Mouse (Mus musculus) heart, embryonic 10.5 days (tissue): ENCODE data around the gene Upf1. TPM values are rescaled to one million over a fixed set of nuclear protein-coding genes. Genes with fewer than 3 reads are reported as not detected.

Source experiments
- DNase-seq: peaks from one replicate; pipeline ENCODE4 v3.0.0-alpha.2; 2017; ENCODE audit warnings: low spot score
- H3K27ac ChIP-seq: fragments of 300-500 bp; sonication (generic); 2 replicates; pipeline ENCODE4 v1.5.1; 2016; ENCODE audit warnings: mild to moderate bottlenecking
- H3K27me3 ChIP-seq: fragments of 300-500 bp; sonication (generic); 2 replicates; pipeline ENCODE4 v1.6.1; 2016; ENCODE audit warnings: mild to moderate bottlenecking; ENCODE audit not compliant: poor library complexity, insufficient read depth, severe bottlenecking
- H3K36me3 ChIP-seq: fragments of 300-500 bp; sonication (generic); 2 replicates; pipeline ENCODE4 v1.6.1; 2016; ENCODE audit warnings: mild to moderate bottlenecking, moderate library complexity
- H3K4me1 ChIP-seq: fragments of 300-500 bp; sonication (generic); 2 replicates; pipeline ENCODE4 v1.6.1; 2016; ENCODE audit warnings: mild to moderate bottlenecking
- H3K4me3 ChIP-seq: fragments of 300-500 bp; sonication (generic); 2 replicates; pipeline ENCODE4 v1.5.1; 2016; ENCODE audit warnings: mild to moderate bottlenecking, moderate library complexity
- H3K9me3 ChIP-seq: fragments of 300-500 bp; sonication (generic); 2 replicates; pipeline ENCODE4 v1.6.1; 2016; ENCODE audit warnings: mild to moderate bottlenecking, moderate library complexity
- WGBS: fragments of 180-500 bp; shearing (Covaris S2); methylation state at CpG from one replicate; pipeline ENCODE4 v1.1.7; 2016; 5-methylcytosine and 5-hydroxymethylcytosine counted together
- polyA plus RNA-seq: library from polyadenylated mRNA; unstranded; fragments of >200 nt; fragmentation: Nextera tagmentation; extraction: Ambion mirVana; gene quantifications from 2 replicates; pipeline ENCODE4 v1.2.1, GENCODE M21; 2016

The Upf1 gene
- polyA plus RNA-seq, 1 experiment from 2014 or later: 19.8 TPM

- Histone ChIP-seq H3K9me3 (no peaks in the 10 kb centered on the region), H3K27me3 (peaks cover 26% of the 10 kb centered on the region; the same call in 1 of the 2 replicates), H3K4me3 (0 out of 2 replicates have a peak overlapping the region, but pooled peaks have one; percentile 49), H3K4me1 (peaks cover 32% of the 10 kb centered on the region), H3K27ac (0 out of 2 replicates have a peak overlapping the region, but pooled peaks have one; percentile 25), H3K36me3 (peaks cover 61% of the 10 kb centered on the region)
- WGBS: 80% methylated on average over 19 of the region's 19 CpGs
- DNase-seq: no peak
Observed at GRCm38 (mm10) chr8:70331526-70331925, 21.6 kb downstream of the Upf1 start.

GRCm38 (mm10) chr8:70330741-70331364 is 22.2 kb downstream of the Upf1 start:
- Histone ChIP-seq H3K4me1 (peaks cover 32% of the 10 kb centered on the region), H3K36me3 (peaks cover 54% of the 10 kb centered on the region), H3K27me3 (peaks cover 26% of the 10 kb centered on the region; the same call in 1 of the 2 replicates), H3K27ac (peak overlapping the region; percentile 77), H3K4me3 (peak overlapping the region; percentile 49), H3K9me3 (no peaks in the 10 kb centered on the region)
- WGBS: 31% methylated on average over 53 of the region's 53 CpGs
- DNase-seq: peak; percentile 86

DNA sequence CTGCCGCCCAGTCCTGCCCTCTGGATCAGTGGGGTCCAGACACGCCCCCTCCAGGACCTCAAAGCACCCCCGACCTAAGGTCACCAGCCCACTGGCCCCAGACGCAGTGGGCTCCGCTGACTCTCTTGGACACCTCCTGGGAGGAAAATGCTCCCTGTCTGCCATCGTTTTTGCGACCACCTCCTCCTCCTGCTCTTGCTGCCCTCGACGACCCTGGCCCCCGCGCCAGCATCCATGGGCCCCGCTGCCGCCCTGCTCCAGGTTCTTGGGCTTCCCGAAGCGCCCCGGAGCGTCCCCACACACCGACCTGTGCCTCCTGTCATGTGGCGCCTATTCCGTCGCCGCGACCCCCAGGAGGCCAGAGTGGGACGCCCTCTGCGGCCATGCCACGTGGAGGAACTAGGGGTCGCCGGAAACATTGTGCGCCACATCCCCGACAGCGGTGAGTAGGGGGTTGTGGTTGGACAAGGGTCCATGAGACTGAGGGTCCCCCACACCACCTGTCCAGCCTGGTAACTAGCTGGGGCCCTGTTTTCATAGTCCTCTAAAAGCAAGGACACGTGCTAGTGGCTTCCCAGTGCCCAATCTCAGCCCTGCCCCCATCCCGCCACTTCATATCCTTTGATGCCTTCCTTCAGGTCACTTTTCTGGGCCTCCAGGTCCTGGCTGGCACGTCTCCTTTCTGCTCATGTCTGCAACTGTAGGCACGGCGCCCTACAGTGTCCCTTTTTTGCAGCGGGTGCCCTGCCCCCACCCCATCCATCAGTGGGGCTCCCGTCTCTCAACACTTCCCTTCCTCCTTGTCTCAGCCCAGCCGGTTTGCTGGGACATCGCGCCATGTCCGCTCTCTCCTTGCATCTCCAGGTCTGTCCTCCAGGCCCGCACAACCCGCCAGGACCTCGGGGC is 23.0 kb downstream of the Upf1 start:
- H3K4me3 ChIP-seq: peak overlapping the region; percentile 49

GRCm38 (mm10) chr8:70329124-70329834 is 23.8 kb downstream of the Upf1 start, which contains the start of gene Gdf1:
Gdf1 (plus strand) TSS chr8:70329817.
- H3K9me3 ChIP-seq: no peaks in the 10 kb centered on the region
- peaks cover 32% of the 10 kb centered on the region for H3K4me1 ChIP-seq
- peak within 1 kb of the TSS; percentile 77 for H3K27ac ChIP-seq
- H3K4me3 ChIP-seq: peak within 1 kb of the TSS; percentile 49
- WGBS: 25% methylated on average over 14 of the region's 14 CpGs
- peaks cover 26% of the 10 kb centered on the region; the same call in 1 of the 2 replicates for H3K27me3 ChIP-seq
- peaks cover 44% of the 10 kb centered on the region for H3K36me3 ChIP-seq
- peak; percentile 84 for DNase-seq

More for the DNA sequence above, 23.0 kb downstream of the Upf1 start:
- WGBS: 3% methylated on average over 45 of the region's 45 CpGs
- H3K36me3 ChIP-seq: peaks cover 48% of the 10 kb centered on the region
- H3K4me1 ChIP-seq: peaks cover 32% of the 10 kb centered on the region
- no peak for DNase-seq
- H3K27ac ChIP-seq: peak overlapping the region; percentile 77
- H3K27me3 ChIP-seq: peaks cover 26% of the 10 kb centered on the region; the same call in 1 of the 2 replicates
- H3K9me3 ChIP-seq: no peaks in the 10 kb centered on the region

- peak; percentile 87 for DNase-seq
- no peak overlapping the region for H3K4me3 ChIP-seq
- peak overlapping the region; percentile 50; the same call in 1 of the 2 replicates for H3K27ac ChIP-seq
- 87% methylated on average over 6 of the region's 6 CpGs for WGBS
- H3K27me3 ChIP-seq: peaks cover 31% of the 10 kb centered on the region; the same call in 1 of the 2 replicates
- H3K9me3 ChIP-seq: no peaks in the 10 kb centered on the region
- H3K36me3 ChIP-seq: peaks cover 26% of the 10 kb centered on the region
- H3K4me1 ChIP-seq: peaks cover 32% of the 10 kb centered on the region
Observed at GRCm38 (mm10) chr8:70327512-70327911, 25.6 kb downstream of the Upf1 start.

DNA sequence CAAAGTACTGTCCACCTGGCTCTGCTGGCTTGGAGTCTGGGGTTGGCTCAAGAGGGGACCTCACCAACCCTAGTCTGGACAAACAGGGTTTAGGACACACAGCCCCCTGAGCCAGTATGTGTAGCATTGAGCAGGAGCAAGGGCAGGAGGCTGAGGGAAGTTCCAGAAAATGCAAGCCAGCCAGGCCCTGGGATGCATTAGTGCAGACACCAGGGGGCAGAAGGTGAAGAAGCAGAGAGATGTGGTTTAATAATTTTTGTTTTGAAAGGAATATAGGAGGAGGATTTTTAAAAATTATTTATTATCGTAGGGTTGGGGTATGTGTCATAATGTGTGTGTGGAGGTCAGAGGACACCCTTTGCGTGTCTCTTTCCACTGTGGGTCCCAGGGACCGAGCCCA is 29.4 kb downstream of the Upf1 start:
- no peak overlapping the region for H3K4me3 ChIP-seq
- peaks cover 9% of the 10 kb centered on the region; the same call in 1 of the 2 replicates for H3K27me3 ChIP-seq
- 83% methylated on average over 3 of the region's 3 CpGs for WGBS

GRCm38 (mm10) chr8:70317872-70318271 is 35.2 kb downstream of the Upf1 start:
- peaks cover 25% of the 10 kb centered on the region for H3K27me3 ChIP-seq
- H3K4me1 ChIP-seq: peaks cover 32% of the 10 kb centered on the region
- H3K27ac ChIP-seq: 0 out of 2 replicates have a peak overlapping the region, but pooled peaks have one; percentile 24
- WGBS: 78% methylated on average over 5 of the region's 5 CpGs
- H3K4me3 ChIP-seq: no peak overlapping the region
- DNase-seq: no peak
- no peaks in the 10 kb centered on the region for H3K9me3 ChIP-seq
- H3K36me3 ChIP-seq: peaks cover 9% of the 10 kb centered on the region

More for the DNA sequence above, 29.4 kb downstream of the Upf1 start:
- H3K9me3 ChIP-seq: no peaks in the 10 kb centered on the region
- H3K27ac ChIP-seq: no peak overlapping the region
- DNase-seq: no peak
- H3K4me1 ChIP-seq: peaks cover 3% of the 10 kb centered on the region; the same call in 1 of the 2 replicates
- H3K36me3 ChIP-seq: peaks cover 8% of the 10 kb centered on the region; the same call in 1 of the 2 replicates

DNA sequence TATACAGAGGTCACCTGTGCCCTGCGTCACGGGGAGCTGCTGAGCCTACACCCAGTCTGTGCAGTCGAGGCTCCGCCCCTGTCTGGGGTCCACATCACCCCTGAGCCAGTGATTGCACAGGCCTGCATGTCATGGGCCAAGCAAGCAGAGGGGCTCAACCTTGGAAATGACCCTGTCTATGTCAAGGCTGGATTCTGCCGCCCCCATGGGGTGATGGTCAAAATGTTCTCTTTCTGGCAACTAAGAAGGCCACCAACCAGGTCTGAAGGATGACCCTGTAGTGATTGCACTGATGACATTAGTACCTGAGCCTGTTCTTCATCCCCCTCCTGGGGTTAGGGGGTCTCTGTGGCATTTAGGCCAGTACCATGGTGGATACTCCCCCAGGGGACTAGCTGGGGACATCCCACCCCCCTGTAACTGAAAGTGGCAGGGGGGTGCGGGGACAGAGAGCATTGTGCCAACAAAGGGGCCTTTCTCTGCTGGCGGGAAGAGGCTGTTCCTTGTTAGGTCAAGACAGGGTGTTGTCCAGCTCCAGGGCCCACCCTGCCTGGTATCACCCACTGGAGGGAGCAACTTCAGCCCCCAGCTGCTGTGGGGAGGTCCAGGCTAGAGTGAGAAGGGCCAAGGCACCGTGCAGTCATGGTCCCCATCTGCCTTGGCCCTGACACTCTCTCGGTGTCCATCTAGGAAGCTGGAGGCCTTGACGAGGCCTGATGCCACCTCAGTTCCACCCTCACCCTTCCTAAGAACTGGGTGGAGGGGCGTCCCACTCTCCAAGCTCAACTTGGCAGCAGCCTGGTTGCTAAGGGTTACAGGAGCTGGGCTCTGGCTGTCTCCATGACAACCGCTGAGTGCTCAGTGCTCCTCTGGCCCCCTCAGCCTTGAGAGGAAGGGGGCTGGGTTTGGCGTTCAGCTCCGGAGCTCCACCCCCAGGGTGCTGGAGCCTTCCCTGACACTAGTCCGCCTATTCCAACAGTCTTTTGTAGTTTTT is 36.3 kb downstream of the Upf1 start:
- H3K27me3 ChIP-seq: peaks cover 25% of the 10 kb centered on the region
- H3K4me1 ChIP-seq: peaks cover 32% of the 10 kb centered on the region
- peaks cover 20% of the 10 kb centered on the region for H3K36me3 ChIP-seq
- H3K27ac ChIP-seq: 0 out of 2 replicates have a peak overlapping the region, but pooled peaks have one; percentile 84
- H3K4me3 ChIP-seq: peak overlapping the region; percentile 72
- WGBS: 21% methylated on average over 15 of the region's 15 CpGs
- no peaks in the 10 kb centered on the region for H3K9me3 ChIP-seq
- peak; percentile 81 for DNase-seq

GRCm38 (mm10) chr8:70315624-70316510 is 37.2 kb downstream of the Upf1 start, which contains the start of gene Cers1:
Cers1 (plus strand) TSS chr8:70315775.
- H3K4me3 ChIP-seq: peak within 1 kb of the TSS; percentile 72
- no peaks in the 10 kb centered on the region for H3K9me3 ChIP-seq
- DNase-seq: peak; percentile 84
- peaks cover 32% of the 10 kb centered on the region for H3K4me1 ChIP-seq
- peaks cover 25% of the 10 kb centered on the region for H3K27me3 ChIP-seq
- WGBS: 3% methylated on average over 66 of the region's 66 CpGs
- H3K36me3 ChIP-seq: peaks cover 29% of the 10 kb centered on the region
- H3K27ac ChIP-seq: peak within 1 kb of the TSS; percentile 84

DNA sequence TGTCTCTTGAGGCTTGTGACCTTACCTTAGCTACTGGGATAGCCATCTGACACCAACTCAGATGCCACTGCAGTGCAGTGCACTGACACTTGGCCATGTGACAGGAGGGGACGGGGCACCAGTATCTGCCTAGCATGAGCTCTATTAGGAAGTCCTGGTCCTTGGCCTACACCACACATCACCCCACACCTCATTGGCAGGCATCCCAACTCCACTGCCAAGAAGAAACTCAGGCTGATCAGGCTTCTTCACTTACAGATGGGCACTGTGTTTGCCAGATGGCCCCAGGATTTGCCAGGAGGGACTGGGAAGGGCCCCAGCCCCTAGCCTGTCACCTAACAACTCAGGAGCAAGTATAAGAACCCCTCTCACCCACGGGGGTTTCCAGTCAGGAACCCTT is 39.7 kb downstream of the Upf1 start:
- WGBS: 84% methylated on average over 2 of the region's 2 CpGs
- Histone ChIP-seq H3K4me1 (peaks cover 32% of the 10 kb centered on the region), H3K27me3 (peaks cover 22% of the 10 kb centered on the region), H3K36me3 (peaks cover 50% of the 10 kb centered on the region), H3K4me3 (no peak overlapping the region), H3K27ac (no peak overlapping the region), H3K9me3 (no peaks in the 10 kb centered on the region)
- DNase-seq: no peak
